Mouse (Mus musculus): ENCODE results near the gene Ndufa8.

Ndufa8 gene

DNA sequence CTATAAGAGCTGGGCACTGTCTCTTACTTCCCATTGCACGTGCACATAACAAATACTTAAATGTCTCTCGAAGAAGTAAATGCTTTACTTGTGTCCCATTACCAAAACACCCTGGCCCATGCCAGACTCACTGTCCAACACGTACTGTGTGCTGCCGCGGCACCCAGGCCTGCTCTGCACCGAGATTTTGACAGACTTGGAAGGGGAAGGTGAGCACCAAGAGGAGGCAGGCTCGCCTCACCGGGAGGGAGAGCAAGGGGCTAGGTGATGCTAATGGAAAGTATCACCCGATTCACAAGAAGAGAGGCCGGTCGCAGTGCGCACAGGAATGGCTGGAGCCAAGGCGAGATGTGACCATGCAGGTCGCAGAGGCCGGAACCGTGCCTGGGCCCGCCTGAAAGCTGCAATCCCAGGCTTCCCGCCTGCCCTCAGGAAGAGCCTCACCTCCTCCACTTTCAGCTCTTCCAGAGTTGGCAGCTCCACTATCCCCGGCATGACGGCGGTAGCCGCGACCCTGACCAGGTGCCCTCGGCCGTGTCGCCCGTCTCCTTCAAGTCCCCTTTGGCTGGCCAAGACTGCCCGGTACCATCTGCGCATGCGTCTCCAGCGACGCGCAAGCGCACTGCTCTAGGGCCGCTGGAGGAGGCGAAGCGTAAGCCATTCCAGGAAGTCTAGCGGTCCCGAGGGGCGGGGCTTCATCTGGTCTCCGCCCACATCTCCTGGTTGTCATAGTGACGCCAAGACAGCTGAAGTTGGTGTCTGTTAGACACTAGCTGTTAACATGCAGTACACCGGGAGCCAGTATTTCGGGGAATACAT, at the start of gene Ndufa8, which contains the start of gene Morn5:
TSS of gene Ndufa8 (minus strand) at position 659 of the 819 bp plus-strand sequence.
TSS of gene Morn5 (plus strand) at position 711 of the 819 bp plus-strand sequence.
- DNase-seq (ENCODE audit: low read depth, low spot score): peak; percentile 99

- DNase-seq (ENCODE audit: low read depth, low spot score): no peak
Measured at GRCm38 (mm10) chr2:36098021-36098420, 48.8 kb upstream of the Ndufa8 start.

GRCm38 (mm10) chr2:36097129-36097815, 48.1 kb upstream of the Ndufa8 start:
- no peak for DNase-seq (ENCODE audit: low read depth, low spot score)

DNA sequence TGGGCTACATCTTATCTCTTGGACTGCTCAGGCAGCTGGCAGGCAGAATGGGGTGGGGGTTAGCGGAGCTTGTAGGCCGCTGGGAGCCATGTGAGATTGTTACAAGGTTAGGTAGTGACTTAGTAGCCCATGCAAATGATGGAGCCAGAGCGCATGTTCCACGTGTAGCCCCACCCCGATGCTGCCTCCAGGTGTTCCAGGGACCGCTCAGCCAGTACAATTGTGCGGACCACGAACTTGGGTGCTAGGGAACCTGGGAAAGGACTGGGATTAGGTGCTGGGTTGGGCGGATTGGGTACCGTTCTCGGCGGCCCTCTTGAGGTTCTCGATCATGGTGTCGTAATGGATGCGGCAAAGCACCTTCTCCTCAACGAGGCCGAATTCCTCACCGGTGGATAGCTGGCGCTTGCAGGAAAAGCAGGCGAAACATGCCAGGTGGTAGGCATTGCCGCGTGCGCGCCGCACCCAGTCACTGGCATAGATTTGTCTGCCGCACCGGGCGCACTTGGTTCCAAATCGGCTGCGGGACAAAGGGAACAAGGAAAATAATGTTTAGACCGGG, 44.8 kb upstream of the Ndufa8 start:
- DNase-seq (ENCODE audit: low read depth, low spot score): no peak

DNA sequence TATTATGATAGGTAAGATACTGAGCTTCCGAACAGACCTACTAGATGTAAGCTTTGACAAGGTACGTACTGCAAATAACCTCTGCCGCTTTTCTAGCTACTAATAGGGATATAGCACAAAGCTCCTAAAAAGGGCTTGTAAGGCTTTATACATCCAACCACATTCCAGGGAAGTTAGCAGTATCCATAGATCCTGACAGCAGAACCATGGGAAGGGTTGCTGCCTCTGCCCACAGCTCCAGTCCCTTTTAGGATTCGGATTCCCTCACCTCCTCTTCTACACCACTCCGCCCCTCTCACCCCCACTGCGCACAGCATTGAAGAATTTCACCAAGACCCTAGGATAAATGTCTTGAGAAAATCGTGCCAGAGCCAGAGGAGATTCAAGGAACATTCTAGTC, 44.1 kb upstream of the Ndufa8 start:
- no peak for DNase-seq (ENCODE audit: low read depth, low spot score)

DNA sequence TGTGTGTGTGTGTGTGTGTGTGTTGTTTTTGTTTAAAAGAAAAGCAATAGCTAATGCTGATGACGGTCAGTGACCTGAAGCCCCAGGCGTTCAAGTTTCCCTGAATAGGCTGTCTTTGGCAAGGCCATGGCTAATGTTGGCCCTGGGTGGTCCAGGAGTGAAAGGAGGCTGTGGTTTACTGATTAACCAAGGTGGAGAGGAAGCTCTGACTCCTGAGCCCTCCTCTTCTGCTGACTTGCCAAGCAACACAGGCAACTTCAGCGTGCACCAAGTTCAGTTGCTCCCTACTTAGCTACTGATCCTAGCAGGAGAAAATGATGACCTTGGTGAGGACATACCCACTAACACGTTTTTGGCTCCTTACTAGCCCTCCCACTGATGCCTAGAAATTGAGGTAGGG, 43.5 kb upstream of the Ndufa8 start:
- no peak for DNase-seq (ENCODE audit: low read depth, low spot score)

GRCm38 (mm10) chr2:36090853-36091741, 41.9 kb upstream of the Ndufa8 start:
- peak; percentile 87 for DNase-seq (ENCODE audit: low read depth, low spot score)

GRCm38 (mm10) chr2:36089190-36089589, 40.0 kb upstream of the Ndufa8 start:
- no peak for DNase-seq (ENCODE audit: low read depth, low spot score)

GRCm38 (mm10) chr2:36085041-36085440, 35.8 kb upstream of the Ndufa8 start:
- DNase-seq (ENCODE audit: low read depth, low spot score): no peak

GRCm38 (mm10) chr2:36082802-36083580, 33.8 kb upstream of the Ndufa8 start:
- no peak for DNase-seq (ENCODE audit: low read depth, low spot score)

DNA sequence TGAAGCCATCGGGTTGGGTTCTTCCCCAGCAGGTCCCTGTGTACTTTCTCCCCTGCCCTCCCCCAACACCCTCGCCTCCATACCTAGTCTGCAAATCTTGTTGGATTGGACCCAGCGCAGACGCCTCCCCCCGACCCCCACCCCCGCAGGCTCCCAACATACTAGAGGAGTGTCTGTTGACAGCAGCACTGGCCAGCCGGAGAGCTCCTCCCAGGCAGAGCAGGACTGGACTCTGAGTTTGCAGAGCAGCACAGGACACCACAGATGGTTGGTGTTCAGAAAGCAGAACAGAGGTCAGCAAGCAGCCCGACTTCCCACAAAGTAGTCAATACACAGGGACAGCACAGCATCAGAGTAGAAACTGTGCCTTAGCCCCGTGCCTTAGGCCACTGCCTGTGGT, 32.2 kb upstream of the Ndufa8 start:
- DNase-seq (ENCODE audit: low read depth, low spot score): no peak

DNA sequence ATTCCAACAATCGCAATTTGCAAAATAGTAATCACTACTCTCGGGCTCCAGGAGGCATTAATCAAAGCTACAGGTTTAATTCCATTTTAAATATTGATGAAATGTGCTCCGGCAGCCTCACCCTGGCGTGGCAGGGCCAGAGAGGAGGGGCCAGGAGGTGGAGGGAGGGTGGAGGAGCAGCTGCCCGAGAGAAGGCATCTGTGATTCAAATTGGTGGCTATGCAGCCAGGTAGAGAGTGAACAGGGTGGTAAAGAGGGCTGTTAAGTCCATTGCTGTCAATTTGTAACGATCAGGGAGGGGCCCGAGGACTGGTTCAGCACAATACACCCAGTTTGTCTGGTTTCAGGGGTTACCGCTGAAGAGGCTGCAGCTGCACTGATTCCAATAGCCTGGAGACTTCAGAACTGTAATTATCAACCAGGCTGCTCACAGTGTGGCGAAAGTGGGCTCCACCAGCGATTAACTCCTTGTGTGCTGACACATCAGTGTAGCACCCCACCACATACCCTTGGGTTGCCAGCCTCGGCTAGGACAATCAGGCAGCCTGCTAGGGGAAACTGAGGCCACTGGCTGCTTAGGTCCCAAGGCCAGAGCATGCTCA, 28.1 kb upstream of the Ndufa8 start:
- no peak for DNase-seq (ENCODE audit: low read depth, low spot score)

DNA sequence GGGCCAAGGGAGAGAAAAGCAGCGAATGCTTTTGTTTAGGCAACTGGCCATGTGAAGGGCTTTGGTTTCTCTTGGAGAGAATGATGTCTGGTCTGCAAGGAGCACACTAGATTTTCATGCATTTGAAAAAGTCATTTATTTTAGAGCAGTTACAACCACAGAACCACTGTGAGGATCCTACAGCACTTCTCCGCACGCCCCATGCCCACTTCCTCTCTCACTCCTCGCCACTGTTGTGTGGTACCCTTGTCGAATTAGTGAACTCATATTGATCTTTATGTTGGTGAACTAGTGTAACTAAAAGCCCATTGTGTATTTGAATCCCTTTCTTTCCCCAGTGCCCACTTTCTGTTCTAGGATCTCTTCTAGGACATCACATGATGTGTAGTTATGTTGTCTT, 26.0 kb upstream of the Ndufa8 start:
- no peak for DNase-seq (ENCODE audit: low read depth, low spot score)

DNA sequence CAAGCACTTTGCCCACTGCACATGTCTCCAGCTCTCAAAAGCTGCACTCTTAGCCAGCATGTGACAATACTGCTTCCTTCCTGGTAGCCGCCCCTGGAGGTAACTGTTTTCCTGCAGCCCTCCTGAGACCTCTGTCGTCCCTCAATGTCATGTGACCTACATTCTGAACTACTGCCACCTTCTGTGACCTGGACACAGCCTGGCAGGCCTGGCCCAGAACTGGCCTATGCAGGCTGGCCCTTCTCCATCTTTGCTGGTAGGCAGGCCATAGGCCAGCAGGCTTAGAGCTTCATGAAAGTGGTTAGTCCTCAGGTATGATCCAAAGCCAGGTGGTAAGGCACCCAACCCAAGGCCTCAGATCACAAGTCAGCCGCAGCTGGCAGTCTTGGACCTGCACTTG, 24.6 kb upstream of the Ndufa8 start:
- DNase-seq (ENCODE audit: low read depth, low spot score): no peak

GRCm38 (mm10) chr2:36071660-36072305, 22.6 kb upstream of the Ndufa8 start:
- no peak for DNase-seq (ENCODE audit: low read depth, low spot score)

GRCm38 (mm10) chr2:36067132-36067531, 17.9 kb upstream of the Ndufa8 start:
- DNase-seq (ENCODE audit: low read depth, low spot score): no peak

DNA sequence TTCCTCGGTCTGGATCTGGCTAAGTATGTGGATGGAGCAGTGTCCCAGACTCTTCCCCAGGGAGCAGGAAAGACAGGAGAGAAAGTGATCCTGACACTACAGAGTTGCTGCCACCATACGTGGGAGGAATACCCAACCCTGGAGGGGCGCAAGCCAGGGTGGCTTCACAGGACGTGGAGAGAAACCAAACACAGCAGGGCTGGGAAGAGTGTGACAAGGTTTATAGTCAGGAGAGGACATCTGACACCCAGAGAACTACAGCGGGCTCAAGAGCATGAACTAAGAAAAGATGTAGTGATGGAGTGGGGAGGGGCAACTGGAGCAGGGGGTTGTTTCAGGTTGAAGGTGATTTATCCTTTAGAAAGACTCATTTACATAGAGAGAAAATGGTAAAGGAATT, 12.2 kb upstream of the Ndufa8 start:
- DNase-seq (ENCODE audit: low read depth, low spot score): no peak

DNA sequence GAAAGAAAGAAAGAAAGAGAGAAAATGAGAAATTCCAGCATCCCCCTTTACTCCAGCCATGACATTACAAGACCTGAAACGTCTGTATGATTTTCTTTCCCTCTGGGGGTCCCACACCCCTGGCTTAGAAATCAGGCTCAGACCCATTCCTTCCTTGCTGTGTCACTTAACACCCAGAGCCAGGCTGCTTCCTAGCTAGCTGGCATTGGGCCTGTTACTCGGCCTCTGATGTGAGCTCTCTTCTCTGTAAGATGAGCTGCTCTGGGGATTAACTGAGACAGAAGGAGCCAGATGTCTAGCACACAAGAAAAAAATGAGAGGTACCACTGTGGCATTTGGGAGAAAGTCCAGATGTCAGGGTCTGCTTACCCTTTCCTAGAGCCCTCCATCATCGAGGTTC, 7.0 kb upstream of the Ndufa8 start:
- peak; percentile 11 for DNase-seq (ENCODE audit: low read depth, low spot score)

- no peak for DNase-seq (ENCODE audit: low read depth, low spot score)
Measured at GRCm38 (mm10) chr2:36053249-36053648, 4.0 kb upstream of the Ndufa8 start.

- no peak for DNase-seq (ENCODE audit: low read depth, low spot score)
Measured at GRCm38 (mm10) chr2:36049567-36049954, 355 bp upstream of the Ndufa8 start.

All from mesoderm, embryonic 11.5 days (tissue).